Mouse (Mus musculus) cerebellum, adult 2 months (tissue): ENCODE results near the gene Tchhl1.

Experiments
- CTCF ChIP-seq: fragments of 200-500 bp; IDR thresholded peaks from 2 replicates; pipeline ENCODE4 v1.5.1; 2011; ENCODE audit warnings: low read depth, mild to moderate bottlenecking, control low read depth, low read length, moderate library complexity, borderline replicate concordance; ENCODE audit not compliant: insufficient read depth
- POLR2A ChIP-seq: fragments of 200-500 bp; IDR thresholded peaks from 2 replicates; pipeline ENCODE4 v1.6.1; 2011; ENCODE audit warnings: low read length, control low read depth, borderline replicate concordance; ENCODE audit not compliant: insufficient read depth

GRCm38 (mm10) chr3:93445165-93445705 is 23.3 kb upstream of the Tchhl1 start:
- no peak for TF ChIP-seq POLR2A
- TF ChIP-seq CTCF, result no peak
